Mouse (Mus musculus) heart, embryonic 11.5 days (tissue): ENCODE measurements around the gene Abcc6. TPM values are rescaled to one million over a fixed set of nuclear protein-coding genes. Genes with fewer than 3 reads are reported as not detected.

Source experiments
- ATAC-seq: fragments of 200-750 bp; cut with Nextera tagmentation; replicated peaks from 2 replicates; pipeline ENCODE4 v1.8.0; 2017; ENCODE audit warnings: moderate library complexity; ENCODE audit not compliant: insufficient number of reproducible peaks, low FRiP score, low TSS enrichment
- H3K27ac ChIP-seq: fragments of 300-500 bp; sonication (generic); 2 replicates; pipeline ENCODE4 v1.5.1; 2014; ENCODE audit warnings: mild to moderate bottlenecking, low read depth, low read length
- H3K27me3 ChIP-seq: fragments of 300-500 bp; sonication (generic); 2 replicates; pipeline ENCODE4 v1.6.1; 2014; ENCODE audit warnings: mild to moderate bottlenecking, low read length, mixed read lengths; ENCODE audit not compliant: control insufficient read depth, insufficient read depth
- H3K36me3 ChIP-seq: fragments of 300-500 bp; sonication (generic); 2 replicates; pipeline ENCODE4 v1.6.1; 2014; ENCODE audit warnings: mild to moderate bottlenecking, low read length, moderate library complexity, mixed read lengths; ENCODE audit not compliant: control insufficient read depth, insufficient read depth
- H3K4me1 ChIP-seq: fragments of 300-500 bp; sonication (generic); 2 replicates; pipeline ENCODE4 v1.6.1; 2014; ENCODE audit warnings: low read length; ENCODE audit not compliant: control insufficient read depth, insufficient read depth
- H3K4me2 ChIP-seq: fragments of 300-500 bp; sonication (generic); 2 replicates; pipeline ENCODE4 v1.6.1; 2014; ENCODE audit warnings: mild to moderate bottlenecking, moderate library complexity
- H3K4me3 ChIP-seq: fragments of 300-500 bp; sonication (generic); 2 replicates; pipeline ENCODE4 v1.5.1; 2014; ENCODE audit warnings: low read depth, low read length
- H3K9ac ChIP-seq: fragments of 300-500 bp; sonication (generic); 2 replicates; pipeline ENCODE4 v1.6.1; 2014; ENCODE audit warnings: mild to moderate bottlenecking, low read depth, low read length, moderate library complexity
- H3K9me3 ChIP-seq: fragments of 300-500 bp; sonication (generic); replicated peaks from 2 replicates; pipeline ENCODE4 v1.6.1; 2016; ENCODE audit warnings: low read length; ENCODE audit not compliant: control insufficient read depth
- WGBS: fragments of 180-500 bp; shearing (Covaris S2); extraction: QIAGEN DNeasy Blood & Tissue Kit; methylation state at CpG from one replicate; pipeline ENCODE4 v1.1.7; 2014; ENCODE audit not compliant: insufficient replicate concordance; 5-methylcytosine and 5-hydroxymethylcytosine counted together
- polyA plus RNA-seq: library from polyadenylated mRNA; unstranded; fragments of >200 nt; fragmentation: Nextera tagmentation; extraction: Ambion mirVana; gene quantifications from 2 replicates; pipeline ENCODE4 v1.2.1, GENCODE M21; 2014

Abcc6 gene
- polyA plus RNA-seq, 1 experiment from 2014 or later = 0.04 TPM

- Histone ChIP-seq H3K36me3 (peaks cover 21% of the 10 kb centered on the region), H3K4me1 (no peaks in the 10 kb centered on the region), H3K9me3 (no peaks in the 10 kb centered on the region), H3K9ac (no peak overlapping the region), H3K27ac (no peak overlapping the region), H3K27me3 (no peaks in the 10 kb centered on the region), H3K4me2 (no peak overlapping the region), H3K4me3 (no peak overlapping the region)
- 87% methylated on average over 4 of the region's 4 CpGs for WGBS
- ATAC-seq = no peak
These were observed 22.2 kb upstream of the Abcc6 start for GRCm38 (mm10) chr7:46052161-46052821.

GRCm38 (mm10) chr7:46049981-46050380 lies 19.9 kb upstream of the Abcc6 start:
- H3K4me2 ChIP-seq = no peak overlapping the region
- no peak overlapping the region for H3K27ac ChIP-seq
- no peak overlapping the region for H3K4me3 ChIP-seq
- 87% methylated on average over 7 of the region's 7 CpGs for WGBS
- no peak for ATAC-seq
- H3K27me3 ChIP-seq = no peaks in the 10 kb centered on the region
- H3K36me3 ChIP-seq = peaks cover 31% of the 10 kb centered on the region
- H3K4me1 ChIP-seq = no peaks in the 10 kb centered on the region
- H3K9me3 ChIP-seq = no peaks in the 10 kb centered on the region
- H3K9ac ChIP-seq = no peak overlapping the region

DNA sequence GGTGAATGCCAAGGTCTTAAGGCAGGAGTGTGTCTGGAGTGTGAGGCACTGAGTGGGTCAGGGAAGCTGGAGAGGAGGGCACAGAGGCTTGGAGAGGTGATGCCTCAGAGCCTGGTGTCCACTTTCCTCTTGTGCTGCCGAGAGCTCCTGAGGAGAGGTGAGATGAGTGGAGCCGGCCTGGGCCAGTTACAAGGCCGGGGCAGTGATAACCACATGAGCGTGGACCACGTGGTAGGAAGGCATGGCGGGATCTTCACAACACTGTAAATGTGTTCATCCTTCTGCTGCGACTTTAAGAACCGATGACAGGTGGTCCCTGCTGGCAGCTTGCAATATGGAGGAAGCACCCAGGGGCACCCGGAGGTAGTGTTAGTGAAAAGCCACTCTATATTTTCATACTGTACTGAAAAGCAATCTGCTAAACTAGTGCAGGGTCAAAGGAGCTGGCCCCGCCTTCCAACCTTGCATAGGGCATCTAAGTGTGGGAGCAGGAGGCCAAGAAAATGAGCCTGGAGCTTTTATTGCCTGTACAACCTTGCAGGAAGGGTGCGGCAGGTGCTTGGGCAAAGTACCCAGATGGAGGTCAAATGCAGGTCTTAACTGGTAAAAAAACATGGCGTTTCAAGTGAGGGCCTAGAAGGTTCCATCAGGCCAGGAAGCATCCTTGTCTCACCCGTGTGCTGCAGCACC lies 17.9 kb upstream of the Abcc6 start:
- Histone ChIP-seq H3K27ac (no peak overlapping the region), H3K4me2 (no peak overlapping the region), H3K4me3 (no peak overlapping the region), H3K27me3 (no peaks in the 10 kb centered on the region), H3K9ac (no peak overlapping the region), H3K4me1 (no peaks in the 10 kb centered on the region), H3K9me3 (no peaks in the 10 kb centered on the region), H3K36me3 (peaks cover 28% of the 10 kb centered on the region)
- peak; percentile 46; the same call in 1 of the 2 replicates for ATAC-seq
- 89% methylated on average over 13 of the region's 13 CpGs for WGBS

- Histone ChIP-seq H3K4me3 (no peak overlapping the region), H3K36me3 (peaks cover 32% of the 10 kb centered on the region), H3K4me2 (no peak overlapping the region), H3K27me3 (no peaks in the 10 kb centered on the region), H3K9ac (no peak overlapping the region), H3K4me1 (no peaks in the 10 kb centered on the region), H3K27ac (no peak overlapping the region), H3K9me3 (no peaks in the 10 kb centered on the region)
- no peak for ATAC-seq
- 84% methylated on average over 11 of the region's 11 CpGs for WGBS
These were observed 15.8 kb upstream of the Abcc6 start for GRCm38 (mm10) chr7:46045882-46046281.

- Histone ChIP-seq H3K4me1 (no peaks in the 10 kb centered on the region), H3K4me2 (no peak overlapping the region), H3K9ac (no peak overlapping the region), H3K27ac (no peak overlapping the region), H3K9me3 (no peaks in the 10 kb centered on the region), H3K36me3 (peaks cover 29% of the 10 kb centered on the region), H3K4me3 (no peak overlapping the region), H3K27me3 (no peaks in the 10 kb centered on the region)
- no peak for ATAC-seq
- WGBS = 92% methylated on average over 10 of the region's 10 CpGs
These were observed 14.0 kb upstream of the Abcc6 start for GRCm38 (mm10) chr7:46044106-46044505.

DNA sequence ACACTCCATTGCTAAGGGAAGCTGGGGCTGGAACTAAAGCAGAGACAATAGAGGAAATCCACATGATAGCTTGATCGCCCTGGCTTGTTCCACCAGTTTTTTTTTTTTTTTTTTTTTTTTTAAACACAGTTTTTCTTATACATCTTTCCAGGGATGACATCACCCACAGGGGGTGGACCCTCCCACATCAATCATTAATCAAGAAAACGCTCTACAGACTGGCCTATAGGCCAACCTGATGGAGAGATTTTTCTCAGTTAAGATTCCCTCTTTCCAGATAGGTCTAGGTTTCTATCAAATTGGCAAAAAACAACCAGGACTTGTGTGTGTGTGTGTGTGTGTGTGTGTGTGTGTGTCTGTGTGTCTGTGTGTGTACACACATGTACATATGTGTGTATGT lies 9.8 kb upstream of the Abcc6 start:
- H3K27ac ChIP-seq = no peak overlapping the region
- 82% methylated on average over 2 of the region's 2 CpGs for WGBS
- no peak for ATAC-seq
- H3K4me3 ChIP-seq = no peak overlapping the region
- H3K36me3 ChIP-seq = peaks cover 11% of the 10 kb centered on the region
- no peak overlapping the region for H3K4me2 ChIP-seq
- H3K9ac ChIP-seq = no peak overlapping the region
- no peaks in the 10 kb centered on the region for H3K9me3 ChIP-seq
- H3K27me3 ChIP-seq = no peaks in the 10 kb centered on the region
- peaks cover 2% of the 10 kb centered on the region for H3K4me1 ChIP-seq

DNA sequence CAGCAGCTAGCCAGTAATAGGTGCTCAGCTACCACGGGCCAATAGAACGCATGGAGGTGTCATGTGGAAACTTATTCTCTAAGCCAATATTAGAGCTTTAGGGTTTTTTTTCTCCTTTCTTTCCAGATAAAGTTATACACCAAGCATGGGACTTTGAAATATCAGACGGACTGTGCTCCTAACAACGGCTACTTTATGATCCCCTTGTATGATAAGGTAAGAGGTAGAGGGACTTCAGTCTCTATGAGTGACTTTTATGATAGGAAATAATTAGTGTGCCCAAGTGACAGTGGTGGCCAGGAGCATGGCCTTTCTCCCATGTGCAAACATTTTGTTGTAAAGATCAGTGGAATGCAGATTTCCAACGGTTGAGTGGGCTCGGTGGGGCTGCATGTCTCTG lies 7.3 kb upstream of the Abcc6 start:
- H3K36me3 ChIP-seq = peaks cover 4% of the 10 kb centered on the region
- ATAC-seq = no peak

DNA sequence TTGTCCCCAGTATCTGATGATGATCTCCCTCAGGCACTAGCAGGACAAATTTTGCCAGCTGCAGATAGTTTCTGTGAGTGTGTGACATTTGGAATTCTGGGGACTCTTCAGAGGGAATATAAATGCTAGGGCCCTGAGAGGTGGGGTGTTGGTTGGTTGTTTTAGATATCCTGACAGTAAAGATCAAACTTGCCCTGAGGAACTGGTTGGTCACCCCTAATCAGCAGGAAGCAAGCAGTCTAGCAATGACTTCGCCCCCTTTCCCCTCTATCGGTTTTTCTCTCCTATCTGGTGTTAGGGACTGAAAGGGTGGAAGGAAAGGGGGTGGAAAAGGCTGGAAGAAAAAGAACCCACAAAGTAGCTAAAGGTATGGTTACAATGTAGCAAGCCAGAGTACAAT lies 5.4 kb upstream of the Abcc6 start:
- Histone ChIP-seq H3K4me2 (no peak overlapping the region), H3K9ac (no peak overlapping the region)

More for the DNA sequence above, 7.3 kb upstream of the Abcc6 start:
- 90% methylated on average over 6 of the region's 6 CpGs for WGBS
- no peaks in the 10 kb centered on the region for H3K27me3 ChIP-seq
- no peak overlapping the region for H3K9ac ChIP-seq
- H3K9me3 ChIP-seq = no peaks in the 10 kb centered on the region
- H3K4me1 ChIP-seq = peaks cover 9% of the 10 kb centered on the region
- H3K27ac ChIP-seq = no peak overlapping the region
- no peak overlapping the region for H3K4me2 ChIP-seq
- no peak overlapping the region for H3K4me3 ChIP-seq

GRCm38 (mm10) chr7:46034991-46035390 lies 4.9 kb upstream of the Abcc6 start:
- H3K27me3 ChIP-seq = 0 out of 2 replicates have a peak, but pooled peaks cover 3% of the 10 kb centered on the region
- H3K27ac ChIP-seq = no peak overlapping the region
- peaks cover 9% of the 10 kb centered on the region for H3K4me1 ChIP-seq
- 61% methylated on average over 2 of the region's 2 CpGs for WGBS
- H3K9ac ChIP-seq = no peak overlapping the region; the same call in 1 of the 2 replicates
- H3K9me3 ChIP-seq = no peaks in the 10 kb centered on the region
- ATAC-seq = no peak
- peak overlapping the region; percentile 95 for H3K4me2 ChIP-seq
- H3K4me3 ChIP-seq = no peak overlapping the region
- H3K36me3 ChIP-seq = no peaks in the 10 kb centered on the region

More for the DNA sequence above, 5.4 kb upstream of the Abcc6 start:
- no peak overlapping the region for H3K4me3 ChIP-seq
- no peaks in the 10 kb centered on the region for H3K27me3 ChIP-seq
- peaks cover 9% of the 10 kb centered on the region for H3K4me1 ChIP-seq
- no peak overlapping the region for H3K27ac ChIP-seq
- H3K9me3 ChIP-seq = no peaks in the 10 kb centered on the region
- no peaks in the 10 kb centered on the region for H3K36me3 ChIP-seq
- ATAC-seq = no peak
- 66% methylated on average over 2 of the region's 2 CpGs for WGBS
